Mouse (Mus musculus) MEL (cell line): ENCODE measurements around the gene Gprin2. TPM values are rescaled to one million over a fixed set of nuclear protein-coding genes. Genes with fewer than 3 reads are reported as not detected.

Source experiments
- DNase-seq: peaks from one replicate; pipeline ENCODE4 v3.0.0; 2011; ENCODE audit warnings: low read depth, low spot score
- H3K27ac ChIP-seq: 2 replicates; pipeline ENCODE4 v1.5.1; 2012; ENCODE audit warnings: low read depth, mild to moderate bottlenecking, control low read depth, low read length, moderate library complexity; ENCODE audit not compliant: control insufficient read depth
- H3K27me3 ChIP-seq, 2 experiments: fragments of 150-350 bp in 1 of 2; sonication (generic) in 1 of 2; 2 replicates each; pipeline ENCODE4 v1.6.1; 2012; ENCODE audit warnings: low read length in 2 of 2, mild to moderate bottlenecking in 2 of 2, improper control_type of control experiment in 1 of 2, moderate library complexity in 1 of 2; ENCODE audit not compliant: insufficient read depth in 2 of 2, control insufficient read depth in 1 of 2
- H3K36me3 ChIP-seq, 2 experiments: 2 replicates each; pipeline ENCODE4 v1.6.1; 2012 to 2014; ENCODE audit warnings: low read length in 2 of 2, improper control_type of control experiment in 1 of 2, inconsistent platforms in 1 of 2, mild to moderate bottlenecking in 1 of 2; ENCODE audit not compliant: insufficient read depth in 2 of 2, control insufficient read depth in 1 of 2
- H3K4me1 ChIP-seq, 2 experiments: fragments of 150-350 bp in 1 of 2; sonication (generic) in 1 of 2; 2 replicates each; pipeline ENCODE4 v1.6.1; 2012; ENCODE audit warnings: low read length in 2 of 2, improper control_type of control experiment in 1 of 2, mild to moderate bottlenecking in 1 of 2; ENCODE audit not compliant: insufficient read depth in 2 of 2, control insufficient read depth in 1 of 2
- H3K4me3 ChIP-seq, 2 experiments: fragments of 150-350 bp in 1 of 2; sonication (generic) in 1 of 2; 2 replicates each; pipeline ENCODE4 v1.5.1; 2012; ENCODE audit warnings: low read depth in 2 of 2, low read length in 2 of 2, mild to moderate bottlenecking in 2 of 2, moderate library complexity in 2 of 2, control low read depth in 1 of 2, improper control_type of control experiment in 1 of 2; ENCODE audit not compliant: control insufficient read depth in 1 of 2, insufficient read depth in 1 of 2
- H3K79me2 ChIP-seq: 2 replicates; pipeline ENCODE4 v1.6.1; 2012; ENCODE audit warnings: mild to moderate bottlenecking, low read length, moderate library complexity; ENCODE audit not compliant: control insufficient read depth, poor library complexity, insufficient read depth
- H3K9ac ChIP-seq: 2 replicates; pipeline ENCODE4 v1.6.1; 2012; ENCODE audit warnings: low read depth, mild to moderate bottlenecking, control low read depth, low read length, moderate library complexity; ENCODE audit not compliant: control insufficient read depth, poor library complexity, severe bottlenecking
- H3K9me3 ChIP-seq: fragments of 150-350 bp; sonication (generic); replicated peaks from 2 replicates; pipeline ENCODE4 v1.6.1; 2012; ENCODE audit warnings: mild to moderate bottlenecking, low read length, improper control_type of control experiment, moderate library complexity; ENCODE audit not compliant: insufficient read depth
- BHLHE40 ChIP-seq: IDR thresholded peaks from 2 replicates; pipeline ENCODE4 v1.6.1; 2012; ENCODE audit warnings: low read depth, mild to moderate bottlenecking, inconsistent platforms, low read length, improper control_type of control experiment, borderline replicate concordance
- CHD1 ChIP-seq: IDR thresholded peaks from 2 replicates; pipeline ENCODE4 v1.6.1; 2012; ENCODE audit warnings: low read depth, mild to moderate bottlenecking, inconsistent platforms, low read length, improper control_type of control experiment
- CHD2 ChIP-seq: IDR thresholded peaks from 2 replicates; pipeline ENCODE4 v1.6.1; 2011; ENCODE audit warnings: low read length, improper control_type of control experiment
- CTCF ChIP-seq, 3 experiments: IDR thresholded peaks in 2 of 3; conservative IDR thresholded peaks in 1 of 3; 2 replicates each; pipeline ENCODE4 v1.5.1; 2011 to 2012; ENCODE audit warnings: low read length in 3 of 3, low read depth in 2 of 3, mild to moderate bottlenecking in 2 of 3, improper control_type of control experiment in 1 of 3, inconsistent platforms in 1 of 3, mixed read lengths in 1 of 3, moderate library complexity in 1 of 3; ENCODE audit not compliant: control insufficient read depth in 1 of 3, insufficient read depth in 1 of 3, poor library complexity in 1 of 3, severe bottlenecking in 1 of 3
- E2F4 ChIP-seq: IDR thresholded peaks from 2 replicates; pipeline ENCODE4 v1.6.1; 2011; ENCODE audit warnings: low read depth, low read length, improper control_type of control experiment, borderline replicate concordance
- EP300 ChIP-seq, 2 experiments: IDR thresholded peaks; 2 replicates each; pipeline ENCODE4 v1.6.1; 2011; ENCODE audit warnings: improper control_type of control experiment in 2 of 2, low read length in 2 of 2, low read depth in 1 of 2, mild to moderate bottlenecking in 1 of 2
- GABPA ChIP-seq: IDR thresholded peaks from 2 replicates; pipeline ENCODE4 v1.6.1; 2012; ENCODE audit warnings: low read depth, mild to moderate bottlenecking, inconsistent platforms, low read length, improper control_type of control experiment, moderate library complexity
- MAFK ChIP-seq: IDR thresholded peaks from 2 replicates; pipeline ENCODE4 v1.6.1; 2011; ENCODE audit warnings: low read depth, mild to moderate bottlenecking, low read length, improper control_type of control experiment, borderline replicate concordance
- MAZ ChIP-seq: IDR thresholded peaks from 2 replicates; pipeline ENCODE4 v1.6.1; 2012; ENCODE audit warnings: low read depth, mild to moderate bottlenecking, inconsistent platforms, low read length, improper control_type of control experiment
- MEF2A ChIP-seq: IDR thresholded peaks from 2 replicates; pipeline ENCODE4 v1.6.1; 2014; ENCODE audit warnings: low read depth, mild to moderate bottlenecking, inconsistent platforms, low read length, improper control_type of control experiment; ENCODE audit not compliant: poor library complexity, insufficient replicate concordance, severe bottlenecking; ENCODE audit errors: extremely low read depth
- MXI1 ChIP-seq: IDR thresholded peaks from 2 replicates; pipeline ENCODE4 v1.6.1; 2011; ENCODE audit warnings: mild to moderate bottlenecking, low read depth, low read length, improper control_type of control experiment
- MYC ChIP-seq: IDR thresholded peaks from 2 replicates; pipeline ENCODE4 v1.6.1; 2011; ENCODE audit warnings: low read depth, mild to moderate bottlenecking, low read length, improper control_type of control experiment, moderate library complexity
- NELFE ChIP-seq: IDR thresholded peaks from 2 replicates; pipeline ENCODE4 v1.6.1; 2011; ENCODE audit warnings: low read depth, low read length, improper control_type of control experiment
- NRF1 ChIP-seq: IDR thresholded peaks from 2 replicates; pipeline ENCODE4 v1.6.1; 2014; ENCODE audit warnings: low read depth, mild to moderate bottlenecking, inconsistent platforms, low read length, improper control_type of control experiment, moderate library complexity; ENCODE audit not compliant: poor library complexity, insufficient read depth, severe bottlenecking
- POLR2AphosphoS5 ChIP-seq: IDR thresholded peaks from 2 replicates; pipeline ENCODE4 v1.6.1; 2012; ENCODE audit warnings: low read depth, borderline replicate concordance, mild to moderate bottlenecking, inconsistent platforms, low read length, moderate library complexity, mixed read lengths
- RAD21 ChIP-seq: IDR thresholded peaks from 2 replicates; pipeline ENCODE4 v1.6.1; 2011; ENCODE audit warnings: mild to moderate bottlenecking, low read depth, low read length, improper control_type of control experiment
- SIN3A ChIP-seq: IDR thresholded peaks from 2 replicates; pipeline ENCODE4 v1.6.1; 2012; ENCODE audit warnings: low read length, improper control_type of control experiment, inconsistent platforms
- TAL1 ChIP-seq: IDR thresholded peaks from 2 replicates; pipeline ENCODE4 v1.6.1; 2012; ENCODE audit warnings: mild to moderate bottlenecking, inconsistent platforms, low read length, moderate library complexity, mixed read lengths
- TBP ChIP-seq: IDR thresholded peaks from 2 replicates; pipeline ENCODE4 v1.8.0; 2011; ENCODE audit warnings: low read depth, low read length, improper control_type of control experiment
- TCF12 ChIP-seq: IDR thresholded peaks from 2 replicates; pipeline ENCODE4 v1.6.1; 2014; ENCODE audit warnings: low read depth, mild to moderate bottlenecking, inconsistent platforms, low read length, improper control_type of control experiment, moderate library complexity
- UBTF ChIP-seq: IDR thresholded peaks from 2 replicates; pipeline ENCODE4 v1.6.1; 2012; ENCODE audit warnings: low read depth, mild to moderate bottlenecking, inconsistent platforms, low read length, improper control_type of control experiment, moderate library complexity, borderline replicate concordance; ENCODE audit not compliant: insufficient read depth
- USF1 ChIP-seq: IDR thresholded peaks from 2 replicates; pipeline ENCODE4 v1.6.1; 2014; ENCODE audit warnings: low read depth, mild to moderate bottlenecking, inconsistent platforms, low read length, improper control_type of control experiment, moderate library complexity
- ZKSCAN1 ChIP-seq: IDR thresholded peaks from 2 replicates; pipeline ENCODE4 v1.6.1; 2012; ENCODE audit warnings: low read depth, mild to moderate bottlenecking, inconsistent platforms, low read length, improper control_type of control experiment, moderate library complexity
- ZMIZ1 ChIP-seq: IDR thresholded peaks from 2 replicates; pipeline ENCODE4 v1.6.1; 2012; ENCODE audit warnings: low read depth, mild to moderate bottlenecking, inconsistent platforms, low read length, improper control_type of control experiment, moderate library complexity
- ZNF384 ChIP-seq: IDR thresholded peaks from 2 replicates; pipeline ENCODE4 v1.6.1; 2012; ENCODE audit warnings: low read depth, mild to moderate bottlenecking, inconsistent platforms, low read length, improper control_type of control experiment
- polyA plus RNA-seq, 2 experiments: library from polyadenylated mRNA; stranded (reverse) in 1 of 2; unstranded in 1 of 2; fragments of >175 nt in 1 of 2; fragments of >200 nt in 1 of 2; gene quantifications; 2 replicates each; pipeline versions ENCODE4 v1.2.1 to v1.2.4; 2012; ENCODE audit warnings: low replicate concordance in 2 of 2, low read depth in 1 of 2; ENCODE audit not compliant: insufficient read length in 2 of 2, insufficient read depth in 1 of 2, missing spikeins in 1 of 2
- total RNA-seq: library from RNA; depleted of rRNA; stranded (reverse); fragments of 300-350 nt; gene quantifications from 2 replicates; pipeline ENCODE4 v1.2.3, GENCODE M21; 2012

The Gprin2 gene
- total and polyA plus RNA-seq, 3 experiments, result under 0.01 to 0.01 TPM; not detected in 1

- Histone ChIP-seq H3K9ac (no peak overlapping the region), H3K4me1 (no peaks in the 10 kb centered on the region), H3K79me2 (no peaks in the 10 kb centered on the region), H3K4me3 (no peak overlapping the region), H3K27ac (no peak overlapping the region), H3K27me3 (peaks cover 0 to 1% of the 10 kb centered on the region in 2 experiments; a peak in 3 of 4 replicates), H3K36me3 (no peaks in the 10 kb centered on the region), H3K9me3 (no peaks in the 10 kb centered on the region)
- TF ChIP-seq CHD1, result no peak
- no peak for TF ChIP-seq USF1
- no peak for TF ChIP-seq NRF1
- TF ChIP-seq ZNF384, result no peak
- TF ChIP-seq GABPA, result no peak
- TF ChIP-seq MAFK, result no peak
- no peak for TF ChIP-seq TCF12
- no peak for TF ChIP-seq EP300 (IDR thresholded peaks at IDR 0.05; ENCODE audit: low read depth in 1 of 2, low read length in 2 of 2)
- TF ChIP-seq MYC, result no peak
- TF ChIP-seq TBP, result no peak
- TF ChIP-seq MEF2A, result no peak
- TF ChIP-seq ZKSCAN1, result no peak
- TF ChIP-seq RAD21, result no peak
- TF ChIP-seq E2F4, result no peak
- TF ChIP-seq NELFE, result no peak
- no peak for TF ChIP-seq POLR2AphosphoS5
- no peak for TF ChIP-seq SIN3A
- no peak for TF ChIP-seq ZMIZ1
- no peak for DNase-seq
Measured at GRCm38 (mm10) chr14:34200738-34201230, 669 bp downstream of the Gprin2 start.

GRCm38 (mm10) chr14:34196706-34197105 is 4.7 kb downstream of the Gprin2 start:
- Histone ChIP-seq H3K4me1 (no peaks in the 10 kb centered on the region), H3K79me2 (no peaks in the 10 kb centered on the region), H3K27ac (no peak overlapping the region), H3K36me3 (no peaks in the 10 kb centered on the region), H3K27me3 (no peaks in the 10 kb centered on the region; a peak in 1 of 4 replicates), H3K4me3 (no peak overlapping the region)
- TF ChIP-seq CTCF (IDR thresholded peaks at IDR 0.05 in 2 of 3, conservative IDR thresholded peaks at IDR 0.05 in 1 of 3; ENCODE audit: control insufficient read depth in 1 of 3, insufficient read depth in 1 of 3, low read depth in 2 of 3, low read length in 3 of 3, poor library complexity in 1 of 3, severe bottlenecking in 1 of 3) (no peak), NELFE (no peak), BHLHE40 (no peak), ZMIZ1 (no peak), CHD2 (no peak), MAZ (no peak), MXI1 (no peak), GABPA (no peak), USF1 (no peak), TAL1 (no peak), UBTF (no peak), SIN3A (no peak), RAD21 (no peak), EP300 (IDR thresholded peaks at IDR 0.05; ENCODE audit: low read depth in 1 of 2, low read length in 2 of 2) (no peak)
- TF ChIP-seq, all 39 proteins: peak for 0
- H3K9me3 ChIP-seq, result no peaks in the 10 kb centered on the region
- H3K9ac ChIP-seq, result no peak overlapping the region
- no peak for DNase-seq
